8 mouse cellular contexts compared by ENCODE assay signal in genomic region chr9:107565556-107565955, GRCm38 (mm10). TPM values are rescaled to one million over a fixed set of nuclear protein-coding genes. Genes with fewer than 3 reads are reported as not detected.
DNase-seq lines count a peak whose midpoint lies in the region; ATAC-seq and TF ChIP-seq lines count a peak whose summit lies in the region.
"Not testable (repeated sequence)": the region's sequence is repeated elsewhere in the genome, so short reads cannot be mapped to it uniquely, and the experiment has no call there.

No protein-coding gene starts in this region.

- not testable (repeated sequence) for H3K27me3 ChIP-seq in CH12.LX (replicated peaks); embryonic facial prominence, embryonic 10.5 days (replicated peaks; ENCODE audit: low read depth, poor library complexity, severe bottlenecking); heart, embryonic 10.5 days (ENCODE audit: insufficient read depth, poor library complexity, severe bottlenecking); hindbrain, embryonic 12.5 days; liver, embryonic 15.5 days; midbrain, embryonic 13.5 days; stomach, postnatal 0 days (ENCODE audit: control insufficient read depth, insufficient read depth, low read length)

- in situ Hi-C loops in CH12.LX (cut with MboI; ENCODE audit: low pct_ligation_motif_present, low pct_unique_long_range_greater_than_20kb, low sequenced_read_pairs): not testable (repeated sequence)

- TF ChIP-seq EP300 in CH12.LX (IDR thresholded peaks at IDR 0.05; ENCODE audit: low read length); stomach, postnatal 0 days (optimal IDR thresholded peaks at IDR 0.05): not testable (repeated sequence)

- peak; percentile 7 for TF ChIP-seq RAD21 in CH12.LX (IDR thresholded peaks at IDR 0.05; ENCODE audit: low read depth, low read length)

- H3K4me3 ChIP-seq in CH12.LX (replicated peaks in 1 of 3; ENCODE audit: low read depth in 2 of 3, low read length in 2 of 3, poor library complexity in 1 of 3); heart, embryonic 10.5 days; hindbrain, embryonic 12.5 days; layer of hippocampus, adult 2 months; liver, embryonic 15.5 days (replicated peaks); stomach, postnatal 0 days (ENCODE audit: low read depth, low read length): not testable (repeated sequence)
- H3K4me3 ChIP-seq in embryonic facial prominence, embryonic 10.5 days: peak overlapping the region; percentile 95
- H3K4me3 ChIP-seq in midbrain, embryonic 13.5 days (replicated peaks): 0 out of 2 replicates have a peak overlapping the region, but pooled peaks have one; percentile 5

- not testable (repeated sequence) for H3K4me2 ChIP-seq in CH12.LX (ENCODE audit: insufficient read depth, low read depth, poor library complexity, severe bottlenecking); midbrain, embryonic 13.5 days (replicated peaks); stomach, postnatal 0 days (replicated peaks; ENCODE audit: low read depth)
- H3K4me2 ChIP-seq in hindbrain, embryonic 12.5 days (replicated peaks): 0 out of 2 replicates have a peak overlapping the region, but pooled peaks have one; percentile 0
- 0 out of 2 replicates have a peak overlapping the region, but pooled peaks have one; percentile 89 for H3K4me2 ChIP-seq in liver, embryonic 15.5 days

- peaks cover 26 to 50% of the 10 kb centered on the region in 2 experiments for H3K36me3 ChIP-seq in CH12.LX (replicated peaks in 1 of 2; ENCODE audit: control insufficient read depth in 1 of 2, insufficient read depth in 1 of 2, low read length in 1 of 2)
- H3K36me3 ChIP-seq in embryonic facial prominence, embryonic 10.5 days (replicated peaks): peaks cover 47% of the 10 kb centered on the region
- peaks cover 37% of the 10 kb centered on the region for H3K36me3 ChIP-seq in heart, embryonic 10.5 days
- H3K36me3 ChIP-seq in hindbrain, embryonic 12.5 days: peaks cover 34% of the 10 kb centered on the region
- peaks cover 38% of the 10 kb centered on the region for H3K36me3 ChIP-seq in liver, embryonic 15.5 days (replicated peaks)
- peaks cover 46% of the 10 kb centered on the region for H3K36me3 ChIP-seq in midbrain, embryonic 13.5 days
- peaks cover 10% of the 10 kb centered on the region for H3K36me3 ChIP-seq in stomach, postnatal 0 days (ENCODE audit: control insufficient read depth, insufficient read depth, low read length)

- dilution Hi-C loops in CH12.LX (cut with MboI; ENCODE audit: extremely low pct_ligation_motif_present, extremely low pct_unique_long_range_greater_than_20kb, low sequenced_read_pairs): not testable (repeated sequence)

- not testable (repeated sequence) for H3K79me2 ChIP-seq in CH12.LX (replicated peaks; ENCODE audit: control insufficient read depth, extremely low read depth, insufficient read depth, poor library complexity, severe bottlenecking)

- H3K9ac ChIP-seq in CH12.LX (ENCODE audit: insufficient read depth, low read depth); hindbrain, embryonic 12.5 days; liver, embryonic 15.5 days; midbrain, embryonic 13.5 days (replicated peaks); stomach, postnatal 0 days (ENCODE audit: low read length): not testable (repeated sequence)

- H3K9me3 ChIP-seq in CH12.LX (replicated peaks; ENCODE audit: low read length); embryonic facial prominence, embryonic 10.5 days; heart, embryonic 10.5 days; hindbrain, embryonic 12.5 days (replicated peaks); liver, embryonic 15.5 days (replicated peaks); midbrain, embryonic 13.5 days; stomach, postnatal 0 days (ENCODE audit: control insufficient read depth, low read length): not testable (repeated sequence)

- not testable (repeated sequence) for TF ChIP-seq POLR2A in CH12.LX (IDR thresholded peaks at IDR 0.05; ENCODE audit: low read depth, low read length)

- ATAC-seq in hindbrain, embryonic 12.5 days (ENCODE audit: low FRiP score); liver, embryonic 15.5 days (ENCODE audit: insufficient read depth); midbrain, embryonic 13.5 days; stomach, postnatal 0 days (ENCODE audit: low FRiP score, low TSS enrichment): not testable (repeated sequence)

- peak; percentile 55 for DNase-seq in CH12.LX (ENCODE audit: extremely low read depth)
- not testable (repeated sequence) for DNase-seq in embryonic facial prominence, embryonic 10.5 days (ENCODE audit: low spot score); heart, embryonic 10.5 days (ENCODE audit: low spot score); layer of hippocampus, adult 2 months (ENCODE audit: low spot score in 2 of 2); stomach, postnatal 0 days (ENCODE audit: low spot score)

- H3K27ac ChIP-seq in CH12.LX (ENCODE audit: insufficient read depth, low read depth): peak overlapping the region; percentile 21
- H3K27ac ChIP-seq in embryonic facial prominence, embryonic 10.5 days (replicated peaks); hindbrain, embryonic 12.5 days; midbrain, embryonic 13.5 days: not testable (repeated sequence)
- peak overlapping the region; percentile 44; the same call in 1 of the 2 replicates for H3K27ac ChIP-seq in heart, embryonic 10.5 days
- peak overlapping the region; percentile 83; the same call in 1 of the 2 replicates for H3K27ac ChIP-seq in layer of hippocampus, adult 2 months
- H3K27ac ChIP-seq in liver, embryonic 15.5 days (replicated peaks): peak overlapping the region; percentile 96
- H3K27ac ChIP-seq in stomach, postnatal 0 days (replicated peaks): peak overlapping the region; percentile 71

- peaks cover 23 to 58% of the 10 kb centered on the region in 2 experiments for H3K4me1 ChIP-seq in CH12.LX (ENCODE audit: control insufficient read depth in 1 of 2, insufficient read depth in 2 of 2)
- H3K4me1 ChIP-seq in embryonic facial prominence, embryonic 10.5 days: peaks cover 72% of the 10 kb centered on the region
- H3K4me1 ChIP-seq in heart, embryonic 10.5 days: peaks cover 57% of the 10 kb centered on the region
- peaks cover 36% of the 10 kb centered on the region for H3K4me1 ChIP-seq in hindbrain, embryonic 12.5 days
- H3K4me1 ChIP-seq in liver, embryonic 15.5 days (replicated peaks): peaks cover 81% of the 10 kb centered on the region
- peaks cover 55% of the 10 kb centered on the region for H3K4me1 ChIP-seq in midbrain, embryonic 13.5 days (replicated peaks)
- H3K4me1 ChIP-seq in stomach, postnatal 0 days (replicated peaks; ENCODE audit: control insufficient read depth, insufficient read depth): peaks cover 14% of the 10 kb centered on the region

- peak in 1 of 2 experiments; percentile 51; a peak in 2 of 4 replicates for TF ChIP-seq CTCF in CH12.LX (conservative IDR thresholded peaks at IDR 0.05 in 1 of 2, IDR thresholded peaks at IDR 0.05 in 1 of 2; ENCODE audit: low read depth in 2 of 2, low read length in 2 of 2)
- TF ChIP-seq CTCF in layer of hippocampus, adult 2 months (conservative IDR thresholded peaks at IDR 0.05): not testable (repeated sequence)
- TF ChIP-seq CTCF in stomach, postnatal 0 days (IDR thresholded peaks at IDR 0.05; ENCODE audit: low read depth): peak; percentile 60

- WGBS in embryonic facial prominence, embryonic 10.5 days: 46% methylated on average over 5 of the region's 5 CpGs
- 47% methylated on average over 5 of the region's 5 CpGs for WGBS in heart, embryonic 10.5 days
- WGBS in hindbrain, embryonic 12.5 days: 54% methylated on average over 5 of the region's 5 CpGs
- 41% methylated on average over 5 of the region's 5 CpGs for WGBS in liver, embryonic 15.5 days (ENCODE audit: insufficient replicate concordance)
- WGBS in midbrain, embryonic 13.5 days: 52% methylated on average over 5 of the region's 5 CpGs
- 32% methylated on average over 5 of the region's 5 CpGs for WGBS in stomach, postnatal 0 days

RNA-seq across cellular contexts. Expression of gene Hyal2, which starts 2.2 kb away (rescaled TPM):
- total RNA-seq in CH12.LX (2012; rRNA removed) (26.8 and 31.8 TPM in 2 replicates), CH12.LX (2014; rRNA removed) (14.6 and 16.4 TPM in 2 replicates)
- 23.0 and 30.9 TPM in 2 replicates for polyA plus RNA-seq in CH12.LX (2012; ENCODE audit: insufficient read length, low read depth)
- polyA plus RNA-seq in embryonic facial prominence, embryonic 10.5 days (2016; fragmentation: Nextera tagmentation; extraction: Ambion mirVana): 154 and 157 TPM in 2 replicates
- polyA plus RNA-seq in heart, embryonic 10.5 days (2016; fragmentation: Nextera tagmentation; extraction: Ambion mirVana): 116 and 128 TPM in 2 replicates
- polyA plus RNA-seq in hindbrain, embryonic 12.5 days (2016; fragmentation: Nextera tagmentation; extraction: Ambion mirVana): 105 and 109 TPM in 2 replicates
- 10 to 100 TPM; 11.5 to 16.9 TPM for total RNA-seq in layer of hippocampus, adult 2 months (2021)
- polyA plus RNA-seq in liver, embryonic 15.5 days (2015; fragmentation: Nextera tagmentation; extraction: Ambion mirVana): 48.8 and 56.3 TPM in 2 replicates
- 98.9 and 106 TPM in 2 replicates for polyA plus RNA-seq in midbrain, embryonic 13.5 days (2015; fragmentation: Nextera tagmentation; extraction: Ambion mirVana)
- 49.6 and 50.4 TPM in 2 replicates for polyA plus RNA-seq in stomach, postnatal 0 days (2015; fragmentation: Nextera tagmentation; extraction: Ambion mirVana)

RNA-seq across cellular contexts. Expression of gene Tusc2, which starts 2.5 kb away (rescaled TPM):
- total RNA-seq in CH12.LX (2012; rRNA removed) (23.0 and 31.5 TPM in 2 replicates), CH12.LX (2014; rRNA removed) (30.8 and 33.3 TPM in 2 replicates)
- 39.1 and 39.2 TPM in 2 replicates for polyA plus RNA-seq in CH12.LX (2012; ENCODE audit: insufficient read length, low read depth)
- 63.4 and 67.3 TPM in 2 replicates for polyA plus RNA-seq in embryonic facial prominence, embryonic 10.5 days (2016; fragmentation: Nextera tagmentation; extraction: Ambion mirVana)
- 64.7 and 70.0 TPM in 2 replicates for polyA plus RNA-seq in heart, embryonic 10.5 days (2016; fragmentation: Nextera tagmentation; extraction: Ambion mirVana)
- 84.8 and 87.0 TPM in 2 replicates for polyA plus RNA-seq in hindbrain, embryonic 12.5 days (2016; fragmentation: Nextera tagmentation; extraction: Ambion mirVana)
- 10 to 100 TPM; 77.2 to 83.1 TPM for total RNA-seq in layer of hippocampus, adult 2 months (2021)
- polyA plus RNA-seq in liver, embryonic 15.5 days (2015; fragmentation: Nextera tagmentation; extraction: Ambion mirVana): 34.1 and 36.1 TPM in 2 replicates
- 93.2 and 109 TPM in 2 replicates for polyA plus RNA-seq in midbrain, embryonic 13.5 days (2015; fragmentation: Nextera tagmentation; extraction: Ambion mirVana)
- 44.9 and 48.7 TPM in 2 replicates for polyA plus RNA-seq in stomach, postnatal 0 days (2015; fragmentation: Nextera tagmentation; extraction: Ambion mirVana)

RNA-seq across cellular contexts. Expression of gene Hyal1, which starts 11.2 kb away (rescaled TPM):
- total RNA-seq in CH12.LX (2012; rRNA removed) (0.38 and 0.59 TPM in 2 replicates), CH12.LX (2014; rRNA removed) (0.16 TPM in 1 of 2 replicates, not detected in the other)
- polyA plus RNA-seq in CH12.LX (2012; ENCODE audit: insufficient read length, low read depth): 0.40 and 0.82 TPM in 2 replicates
- polyA plus RNA-seq in embryonic facial prominence, embryonic 10.5 days (2016; fragmentation: Nextera tagmentation; extraction: Ambion mirVana): 8.4 and 9.1 TPM in 2 replicates
- polyA plus RNA-seq in heart, embryonic 10.5 days (2016; fragmentation: Nextera tagmentation; extraction: Ambion mirVana): 4.9 and 6.8 TPM in 2 replicates
- polyA plus RNA-seq in hindbrain, embryonic 12.5 days (2016; fragmentation: Nextera tagmentation; extraction: Ambion mirVana): 8.1 and 9.6 TPM in 2 replicates
- 1 to 10 TPM; 6.9 to 7.6 TPM for total RNA-seq in layer of hippocampus, adult 2 months (2021)
- polyA plus RNA-seq in liver, embryonic 15.5 days (2015; fragmentation: Nextera tagmentation; extraction: Ambion mirVana): 3.2 and 4.2 TPM in 2 replicates
- polyA plus RNA-seq in midbrain, embryonic 13.5 days (2015; fragmentation: Nextera tagmentation; extraction: Ambion mirVana): 7.0 and 10.0 TPM in 2 replicates
- 7.2 and 8.0 TPM in 2 replicates for polyA plus RNA-seq in stomach, postnatal 0 days (2015; fragmentation: Nextera tagmentation; extraction: Ambion mirVana)

RNA-seq across cellular contexts. Expression of gene Naa80, which starts 13.1 kb away (rescaled TPM):
- total RNA-seq in CH12.LX (2012; rRNA removed): 4.4 and 4.8 TPM in 2 replicates
- total RNA-seq in CH12.LX (2014; rRNA removed): 0.70 and 1.7 TPM in 2 replicates
- 5.5 and 9.3 TPM in 2 replicates for polyA plus RNA-seq in CH12.LX (2012; ENCODE audit: insufficient read length, low read depth)
- 18.9 and 20.3 TPM in 2 replicates for polyA plus RNA-seq in embryonic facial prominence, embryonic 10.5 days (2016; fragmentation: Nextera tagmentation; extraction: Ambion mirVana)
- polyA plus RNA-seq in heart, embryonic 10.5 days (2016; fragmentation: Nextera tagmentation; extraction: Ambion mirVana): 14.8 and 15.3 TPM in 2 replicates
- polyA plus RNA-seq in hindbrain, embryonic 12.5 days (2016; fragmentation: Nextera tagmentation; extraction: Ambion mirVana): 13.5 and 15.0 TPM in 2 replicates
- 10 to 100 TPM; 10.9 to 12.6 TPM for total RNA-seq in layer of hippocampus, adult 2 months (2021)
- 12.3 and 12.8 TPM in 2 replicates for polyA plus RNA-seq in liver, embryonic 15.5 days (2015; fragmentation: Nextera tagmentation; extraction: Ambion mirVana)
- 16.5 and 19.1 TPM in 2 replicates for polyA plus RNA-seq in midbrain, embryonic 13.5 days (2015; fragmentation: Nextera tagmentation; extraction: Ambion mirVana)
- 13.3 and 14.7 TPM in 2 replicates for polyA plus RNA-seq in stomach, postnatal 0 days (2015; fragmentation: Nextera tagmentation; extraction: Ambion mirVana)

RNA-seq across cellular contexts. Expression of gene Rassf1, which starts 14.2 kb away (rescaled TPM):
- total RNA-seq in CH12.LX (2012; rRNA removed): 17.7 and 18.5 TPM in 2 replicates
- 15.3 and 15.9 TPM in 2 replicates for total RNA-seq in CH12.LX (2014; rRNA removed)
- polyA plus RNA-seq in CH12.LX (2012; ENCODE audit: insufficient read length, low read depth): 11.6 and 12.2 TPM in 2 replicates
- 45.3 and 46.5 TPM in 2 replicates for polyA plus RNA-seq in embryonic facial prominence, embryonic 10.5 days (2016; fragmentation: Nextera tagmentation; extraction: Ambion mirVana)
- 50.5 and 51.7 TPM in 2 replicates for polyA plus RNA-seq in heart, embryonic 10.5 days (2016; fragmentation: Nextera tagmentation; extraction: Ambion mirVana)
- polyA plus RNA-seq in hindbrain, embryonic 12.5 days (2016; fragmentation: Nextera tagmentation; extraction: Ambion mirVana): 37.3 and 39.9 TPM in 2 replicates
- total RNA-seq in layer of hippocampus, adult 2 months (2021): 10 to 100 TPM; 16.2 to 17.6 TPM
- 15.8 and 18.7 TPM in 2 replicates for polyA plus RNA-seq in liver, embryonic 15.5 days (2015; fragmentation: Nextera tagmentation; extraction: Ambion mirVana)
- polyA plus RNA-seq in midbrain, embryonic 13.5 days (2015; fragmentation: Nextera tagmentation; extraction: Ambion mirVana): 38.6 and 39.5 TPM in 2 replicates
- polyA plus RNA-seq in stomach, postnatal 0 days (2015; fragmentation: Nextera tagmentation; extraction: Ambion mirVana): 44.2 and 46.5 TPM in 2 replicates
